Mouse (Mus musculus) E14TG2a.4 (cell line): ENCODE measurements around the gene Snx12.

Source experiments
- H3K27me3 ChIP-seq: 2 replicates; pipeline ENCODE4 v1.6.1; 2014; ENCODE audit warnings: low read length, control low read depth; ENCODE audit not compliant: insufficient read depth
- H3K36me3 ChIP-seq: 2 replicates; pipeline ENCODE4 v1.6.1; 2014; ENCODE audit warnings: low read length, control low read depth; ENCODE audit not compliant: insufficient read depth
- H3K4me1 ChIP-seq: replicated peaks from 2 replicates; pipeline ENCODE4 v1.6.1; 2014; ENCODE audit warnings: low read depth, low read length, control low read depth
- H3K4me3 ChIP-seq: replicated peaks from 2 replicates; pipeline ENCODE4 v1.5.1; 2014; ENCODE audit warnings: mild to moderate bottlenecking, low read length
- H3K9me3 ChIP-seq: 2 replicates; pipeline ENCODE4 v1.6.1; 2014; ENCODE audit warnings: low read length, control low read depth
- CTCF ChIP-seq: conservative IDR thresholded peaks from 2 replicates; pipeline ENCODE4 v1.5.1; 2014; ENCODE audit warnings: low read length
- NANOG ChIP-seq: IDR thresholded peaks from 2 replicates; pipeline ENCODE4 v1.6.1; 2014; ENCODE audit warnings: borderline replicate concordance, low read length, mixed read lengths
- POU5F1 ChIP-seq: IDR thresholded peaks from 2 replicates; pipeline ENCODE4 v1.6.1; 2014; ENCODE audit warnings: low read length, borderline replicate concordance

Snx12 gene

DNA sequence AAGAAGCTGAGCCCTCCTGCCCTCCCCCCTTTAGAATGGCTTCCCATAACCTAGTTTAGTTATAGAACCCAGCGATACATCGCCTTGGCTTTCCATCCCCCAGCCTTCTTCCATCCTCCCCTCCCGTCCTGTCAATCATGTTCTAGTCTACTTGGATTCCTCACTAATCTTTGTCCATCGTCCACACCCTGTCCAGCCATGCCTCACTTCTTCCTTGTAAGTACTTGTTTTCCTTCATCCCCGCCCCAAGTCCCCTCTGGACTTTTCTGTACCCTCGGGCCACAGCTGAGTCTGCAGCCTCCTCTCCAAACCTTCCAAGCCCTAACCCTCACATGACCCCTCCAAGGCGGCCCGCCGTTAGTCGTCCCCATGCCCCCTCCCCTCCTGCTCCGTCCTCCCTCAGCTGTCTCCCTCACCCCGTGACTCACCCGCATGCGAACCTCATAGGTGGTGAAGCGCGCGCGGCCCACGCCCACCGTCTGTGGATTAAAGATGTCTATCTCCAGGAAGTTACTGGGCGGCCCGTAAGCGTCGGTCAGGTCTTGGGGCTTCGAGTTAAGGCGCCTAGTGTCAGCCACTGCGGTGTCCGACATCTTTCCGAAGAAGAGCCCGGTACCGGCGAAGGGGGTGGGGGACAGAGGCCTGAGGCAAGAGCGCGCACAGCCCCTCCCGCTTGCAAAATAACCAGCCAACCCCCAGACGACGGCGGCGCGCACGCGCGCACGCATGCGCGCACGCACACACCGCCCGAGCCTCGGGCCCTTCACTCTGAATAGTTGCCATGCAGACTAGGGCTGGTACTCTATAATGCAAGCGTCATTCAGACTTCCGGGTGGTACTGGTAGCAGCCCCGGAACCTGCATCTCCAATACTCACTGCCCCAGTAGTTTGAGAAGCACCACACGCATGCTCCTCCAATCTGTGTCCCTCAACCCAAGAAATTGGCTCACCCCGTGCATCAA lies at the start of gene Snx12:
TSS of gene Snx12 (minus strand) at position 730 of the 962 bp plus-strand sequence.
- peak within 1 kb of the TSS; percentile 81 for H3K4me3 ChIP-seq
- no peaks in the 10 kb centered on the region for H3K27me3 ChIP-seq
- peaks cover 10% of the 10 kb centered on the region for H3K36me3 ChIP-seq
- TF ChIP-seq NANOG (no peak), POU5F1 (no peak)
- no peaks in the 10 kb centered on the region for H3K9me3 ChIP-seq
- peaks cover 15% of the 10 kb centered on the region for H3K4me1 ChIP-seq

DNA sequence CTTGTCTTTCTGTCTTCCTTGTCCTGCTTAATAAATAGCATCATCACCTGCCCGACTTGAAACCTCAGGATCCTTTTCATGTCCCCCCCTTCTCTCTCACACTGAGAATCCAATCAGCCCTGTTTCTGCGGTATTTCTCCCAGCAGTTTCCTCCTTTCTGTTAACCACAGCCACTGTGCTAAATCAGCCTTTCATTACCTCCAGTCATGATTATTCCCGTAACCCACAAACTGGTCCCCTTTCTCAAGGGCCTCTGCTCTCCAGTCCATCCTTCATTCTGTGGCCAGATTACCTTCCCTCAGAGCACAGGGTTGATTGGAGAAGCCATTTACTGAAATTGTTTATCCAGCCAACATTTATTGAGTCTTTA lies 46.4 kb upstream of the Snx12 start, which contains the start of gene Gm20489:
TSS of gene Gm20489 (minus strand) at position 269 of the 370 bp plus-strand sequence.
- Histone ChIP-seq H3K4me3 (no peak within 1 kb of the TSS), H3K9me3 (no peaks in the 10 kb centered on the region), H3K4me1 (peaks cover 31% of the 10 kb centered on the region), H3K27me3 (no peaks in the 10 kb centered on the region), H3K36me3 (no peaks in the 10 kb centered on the region)
- TF ChIP-seq POU5F1 (no peak), CTCF (no peak), NANOG (no peak)

DNA sequence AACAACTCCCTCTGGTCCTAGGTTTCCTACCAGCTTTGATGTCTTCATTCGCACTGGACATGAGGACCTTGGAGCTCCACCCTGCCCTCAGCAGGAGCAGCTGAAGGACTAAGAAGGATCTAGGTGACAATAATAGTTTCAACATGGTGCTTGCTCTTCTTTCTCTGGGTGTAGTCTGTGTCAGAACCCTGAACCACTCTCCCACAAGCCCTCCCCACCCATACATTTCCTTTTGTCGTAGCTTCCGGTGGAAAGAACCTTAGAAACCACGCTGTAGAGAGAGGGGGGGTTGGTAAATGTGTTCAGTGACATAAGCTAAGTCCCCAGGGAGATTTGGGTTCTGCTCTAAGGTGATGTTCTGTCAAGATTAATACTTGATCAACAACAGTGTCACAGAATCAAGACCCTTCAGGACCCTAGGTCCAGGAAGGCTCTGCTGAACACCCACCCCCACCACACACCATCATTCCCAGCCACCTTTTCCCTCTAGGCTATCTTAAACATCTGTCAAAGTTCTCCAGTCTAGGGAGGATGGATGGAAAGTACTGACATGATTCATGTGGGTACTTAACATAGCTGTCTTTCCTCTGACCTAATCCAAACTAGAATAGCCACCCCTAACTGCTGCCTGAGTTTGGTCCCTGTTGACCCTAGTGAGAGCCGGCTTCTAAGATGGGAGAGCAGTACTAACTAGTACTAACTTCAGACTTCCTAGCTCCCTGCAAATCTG lies 45.8 kb upstream of the Snx12 start, which contains the start of gene Il2rg:
TSS of gene Il2rg (minus strand) at position 231 of the 730 bp plus-strand sequence.
- no peak for TF ChIP-seq NANOG
- no peak for TF ChIP-seq CTCF
- no peak for TF ChIP-seq POU5F1

DNA sequence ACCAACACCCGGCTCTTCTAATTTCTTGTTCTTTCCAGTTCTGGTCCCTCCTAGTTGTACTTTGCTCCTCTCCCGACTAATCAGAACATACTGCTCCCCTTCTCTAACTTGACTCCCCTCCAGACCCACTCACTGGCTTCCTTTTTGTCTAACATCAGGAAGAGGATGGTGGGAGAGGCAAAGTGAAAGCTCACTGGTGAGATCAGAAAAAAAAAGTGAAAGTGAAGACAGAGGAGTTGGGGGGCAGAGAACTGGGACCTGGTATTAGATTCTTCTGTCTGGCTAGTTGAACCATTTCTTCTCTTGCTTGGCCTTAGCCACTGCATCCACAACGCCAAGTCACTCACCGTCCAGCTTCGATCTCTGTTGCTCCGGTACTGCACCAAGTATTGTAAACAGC lies 44.3 kb upstream of the Snx12 start:
- H3K9me3 ChIP-seq = no peaks in the 10 kb centered on the region
- H3K36me3 ChIP-seq = no peaks in the 10 kb centered on the region
- no peak for TF ChIP-seq POU5F1
- no peak for TF ChIP-seq NANOG
- TF ChIP-seq CTCF = no peak
- H3K4me3 ChIP-seq = no peak overlapping the region
- H3K4me1 ChIP-seq = peaks cover 29% of the 10 kb centered on the region
- no peaks in the 10 kb centered on the region for H3K27me3 ChIP-seq

More for the DNA sequence above, 45.8 kb upstream of the Snx12 start, which contains the start of gene Il2rg:
- Histone ChIP-seq H3K4me3 (no peak within 1 kb of the TSS), H3K4me1 (peaks cover 29% of the 10 kb centered on the region), H3K9me3 (no peaks in the 10 kb centered on the region), H3K27me3 (no peaks in the 10 kb centered on the region), H3K36me3 (no peaks in the 10 kb centered on the region)

DNA sequence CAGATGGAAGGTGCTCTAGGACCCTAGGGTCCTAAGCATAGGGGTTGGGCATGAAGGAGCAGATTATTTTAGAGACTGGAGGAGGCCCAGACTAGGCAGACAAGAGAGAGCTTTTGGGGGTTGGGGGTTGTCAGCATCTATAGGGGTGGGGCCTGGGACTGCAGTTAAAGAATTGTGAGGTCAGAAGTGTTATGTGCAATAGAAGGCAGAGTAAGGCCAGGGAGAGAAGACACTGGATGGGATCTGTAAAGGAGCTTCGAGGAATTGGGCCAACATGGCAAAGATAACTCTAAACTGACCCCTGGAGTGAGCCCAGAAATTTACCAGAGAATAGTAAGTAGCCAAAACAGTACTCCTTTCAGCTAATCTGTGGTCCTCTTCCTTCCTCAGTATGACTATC lies 41.5 kb upstream of the Snx12 start, which contains the start of gene Gm614:
TSS of gene Gm614 (minus strand) at position 101 of the 400 bp plus-strand sequence.
- peaks cover 46% of the 10 kb centered on the region for H3K4me1 ChIP-seq
- TF ChIP-seq NANOG (no peak), CTCF (no peak), POU5F1 (no peak)
- peaks cover 4% of the 10 kb centered on the region; the same call in 1 of the 2 replicates for H3K36me3 ChIP-seq
- H3K4me3 ChIP-seq = no peak within 1 kb of the TSS
- no peaks in the 10 kb centered on the region for H3K27me3 ChIP-seq
- no peaks in the 10 kb centered on the region for H3K9me3 ChIP-seq

DNA sequence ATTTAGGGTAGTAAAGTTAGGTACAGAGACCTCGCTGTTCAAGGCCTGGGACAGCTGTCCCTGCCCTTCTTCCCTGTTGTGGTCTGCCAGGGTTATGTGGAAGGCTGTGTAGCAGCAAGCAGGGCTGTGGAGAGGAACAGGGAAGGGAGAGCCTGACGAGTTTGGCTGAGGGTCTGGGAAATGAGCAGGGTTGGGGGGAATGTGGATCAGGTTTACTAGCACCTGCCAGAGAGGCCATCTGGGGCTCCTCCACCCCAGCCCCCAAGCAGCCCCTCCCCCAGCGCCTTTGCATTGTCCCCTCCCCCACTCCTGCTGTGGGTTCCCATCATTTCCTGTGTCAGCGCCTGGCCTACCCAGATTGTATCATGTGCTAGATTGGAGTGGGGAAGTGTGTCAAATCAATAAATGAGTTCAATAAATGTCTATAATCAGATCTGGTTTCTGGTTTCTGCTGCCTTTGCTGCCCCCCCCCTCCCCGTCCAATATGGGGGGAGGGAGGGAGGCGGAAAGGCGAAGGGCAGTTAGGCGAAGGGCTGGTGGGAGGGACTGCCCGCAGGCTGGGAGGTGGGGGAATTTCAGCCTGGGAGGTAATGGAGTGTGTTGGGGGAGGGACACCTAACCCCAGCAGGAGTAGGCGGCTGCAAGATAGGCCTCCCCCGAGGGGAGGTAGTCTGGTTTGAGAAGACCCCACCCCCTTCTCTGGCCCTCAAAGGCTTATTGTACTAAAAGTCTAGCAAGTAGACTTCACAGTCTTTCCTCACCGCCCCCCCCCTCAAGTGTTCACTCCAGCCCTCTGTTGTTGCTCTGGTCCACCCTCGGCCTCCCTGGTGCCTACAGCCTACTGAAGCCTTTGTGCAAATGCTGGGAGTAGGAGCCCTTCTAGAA lies 38.3 kb upstream of the Snx12 start:
- peaks cover 14% of the 10 kb centered on the region for H3K36me3 ChIP-seq
- TF ChIP-seq NANOG = no peak
- no peak for TF ChIP-seq CTCF
- no peak for TF ChIP-seq POU5F1

DNA sequence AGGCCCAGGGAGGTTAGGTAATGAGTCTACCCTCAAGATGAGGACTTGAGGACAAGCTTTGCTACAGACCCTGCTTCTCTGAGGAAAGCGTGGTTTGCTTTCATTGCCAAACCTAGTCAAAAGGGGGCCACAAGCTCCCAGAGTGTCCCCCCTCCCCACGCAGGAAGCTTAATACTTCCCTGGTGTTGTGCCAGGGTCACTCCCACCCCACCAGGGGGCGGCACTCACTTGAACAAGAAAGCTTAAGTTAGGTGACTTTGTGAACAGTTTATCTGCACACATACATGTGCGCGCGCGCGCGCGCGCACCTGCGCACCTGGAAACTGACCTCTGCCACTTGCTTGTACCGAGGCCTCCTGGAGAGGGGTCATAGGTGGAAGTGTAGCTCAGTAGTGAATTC lies 34.2 kb upstream of the Snx12 start:
- H3K9me3 ChIP-seq = no peaks in the 10 kb centered on the region
- TF ChIP-seq NANOG (no peak), CTCF (no peak; the same call in 1 of the 2 replicates), POU5F1 (no peak)
- peaks cover 52% of the 10 kb centered on the region for H3K4me1 ChIP-seq
- peak overlapping the region; percentile 83 for H3K4me3 ChIP-seq
- peaks cover 3% of the 10 kb centered on the region; the same call in 1 of the 2 replicates for H3K27me3 ChIP-seq
- peaks cover 14% of the 10 kb centered on the region for H3K36me3 ChIP-seq

More for the DNA sequence above, 38.3 kb upstream of the Snx12 start:
- Histone ChIP-seq H3K27me3 (peaks cover 3% of the 10 kb centered on the region; the same call in 1 of the 2 replicates), H3K4me1 (peaks cover 58% of the 10 kb centered on the region), H3K9me3 (no peaks in the 10 kb centered on the region), H3K4me3 (peak overlapping the region; percentile 23; the same call in 1 of the 2 replicates)
